Mouse (Mus musculus) lung, postnatal 0 days (tissue): ENCODE data around the gene Rac3.

ENCODE experiments used
- CTCF ChIP-seq: IDR thresholded peaks from 2 replicates; pipeline ENCODE4 v1.5.1; 2016; ENCODE audit warnings: antibody characterized with exemption, mild to moderate bottlenecking
- EP300 ChIP-seq: IDR thresholded peaks from 2 replicates; pipeline ENCODE4 v1.6.1; 2016; ENCODE audit warnings: antibody characterized with exemption, mild to moderate bottlenecking, control low read depth

GRCm38 (mm10) chr11:120760236-120760635 is 39.0 kb downstream of the Rac3 start:
- TF ChIP-seq CTCF (no peak), EP300 (no peak)
